Mouse (Mus musculus) midbrain, embryonic 14.5 days (tissue): ENCODE measurements around the gene Ssh1. TPM values are rescaled to one million over a fixed set of nuclear protein-coding genes. Genes with fewer than 3 reads are reported as not detected.

ENCODE experiments used
- ATAC-seq: fragments of 200-750 bp; cut with Nextera tagmentation; 2 replicates; pipeline ENCODE4 v1.8.0; 2017; ENCODE audit warnings: moderate number of reproducible peaks, moderate library complexity; ENCODE audit not compliant: low FRiP score, low TSS enrichment
- DNase-seq: peaks from one replicate; pipeline ENCODE4 v3.0.0-alpha.2; 2015
- H3K27ac ChIP-seq: fragments of 300-500 bp; sonication (generic); replicated peaks from 2 replicates; pipeline ENCODE4 v1.5.1; 2014; ENCODE audit warnings: mild to moderate bottlenecking, low read depth, low read length, moderate library complexity
- H3K27me3 ChIP-seq: fragments of 300-500 bp; sonication (generic); 2 replicates; pipeline ENCODE4 v1.6.1; 2014; ENCODE audit warnings: low read length, control low read depth, mixed read lengths; ENCODE audit not compliant: control insufficient read depth, insufficient read depth
- H3K36me3 ChIP-seq: fragments of 300-500 bp; sonication (generic); 2 replicates; pipeline ENCODE4 v1.6.1; 2014; ENCODE audit warnings: low read length, control low read depth; ENCODE audit not compliant: control insufficient read depth, insufficient read depth
- H3K4me1 ChIP-seq: fragments of 300-500 bp; sonication (generic); 2 replicates; pipeline ENCODE4 v1.6.1; 2014; ENCODE audit warnings: mild to moderate bottlenecking, antibody characterized with exemption, low read length, control low read depth; ENCODE audit not compliant: control insufficient read depth, insufficient read depth
- H3K4me2 ChIP-seq: fragments of 300-500 bp; sonication (generic); 2 replicates; pipeline ENCODE4 v1.6.1; 2014; ENCODE audit warnings: mild to moderate bottlenecking, low read length, moderate library complexity
- H3K4me3 ChIP-seq: fragments of 300-500 bp; sonication (generic); replicated peaks from 2 replicates; pipeline ENCODE4 v1.5.1; 2014; ENCODE audit warnings: low read depth, low read length
- H3K9ac ChIP-seq: fragments of 300-500 bp; sonication (generic); replicated peaks from 2 replicates; pipeline ENCODE4 v1.6.1; 2014; ENCODE audit warnings: mild to moderate bottlenecking, low read length, moderate library complexity
- H3K9me3 ChIP-seq: fragments of 300-500 bp; sonication (generic); 2 replicates; pipeline ENCODE4 v1.6.1; 2016; ENCODE audit warnings: low read length, control low read depth, mixed read lengths; ENCODE audit not compliant: control insufficient read depth
- WGBS: fragments of 180-500 bp; shearing (Covaris S2); extraction: QIAGEN DNeasy Blood & Tissue Kit; methylation state at CpG from one replicate; pipeline ENCODE4 v1.1.7; 2014; 5-methylcytosine and 5-hydroxymethylcytosine counted together
- polyA plus RNA-seq: library from polyadenylated mRNA; unstranded; fragments of >200 nt; fragmentation: Nextera tagmentation; extraction: Ambion mirVana; gene quantifications from 2 replicates; pipeline ENCODE4 v1.2.1, GENCODE M21; 2014

The Ssh1 gene
- polyA plus RNA-seq, 1 experiment from 2014 or later, result 22.4 TPM

GRCm38 (mm10) chr5:113952519-113952918 is 41.2 kb downstream of the Ssh1 start:
- DNase-seq (no peak), ATAC-seq (no peak)
- H3K27me3 ChIP-seq, result no peaks in the 10 kb centered on the region
- H3K9me3 ChIP-seq, result no peaks in the 10 kb centered on the region
- H3K27ac ChIP-seq, result no peak overlapping the region
- no peak overlapping the region for H3K9ac ChIP-seq
- WGBS, result 95% methylated on average over 10 of the region's 10 CpGs
- no peak overlapping the region for H3K4me3 ChIP-seq
- no peak overlapping the region for H3K4me2 ChIP-seq
- peaks cover 72% of the 10 kb centered on the region for H3K36me3 ChIP-seq
- H3K4me1 ChIP-seq, result no peaks in the 10 kb centered on the region

GRCm38 (mm10) chr5:113951693-113952071 is 42.0 kb downstream of the Ssh1 start:
- Histone ChIP-seq H3K4me1 (no peaks in the 10 kb centered on the region), H3K36me3 (peaks cover 65% of the 10 kb centered on the region), H3K9ac (no peak overlapping the region), H3K27me3 (no peaks in the 10 kb centered on the region), H3K9me3 (no peaks in the 10 kb centered on the region), H3K4me2 (no peak overlapping the region), H3K4me3 (no peak overlapping the region), H3K27ac (no peak overlapping the region)
- 93% methylated on average over 11 of the region's 11 CpGs for WGBS
- ATAC-seq (no peak), DNase-seq (no peak)

GRCm38 (mm10) chr5:113950786-113951692 is 42.7 kb downstream of the Ssh1 start:
- Histone ChIP-seq H3K36me3 (peaks cover 70% of the 10 kb centered on the region), H3K27me3 (no peaks in the 10 kb centered on the region), H3K4me1 (no peaks in the 10 kb centered on the region), H3K9me3 (no peaks in the 10 kb centered on the region), H3K4me2 (no peak overlapping the region), H3K4me3 (no peak overlapping the region), H3K9ac (no peak overlapping the region), H3K27ac (no peak overlapping the region)
- DNase-seq, result no peak
- ATAC-seq, result no peak
- WGBS, result 83% methylated on average over 19 of the region's 19 CpGs

GRCm38 (mm10) chr5:113950133-113950532 is 43.6 kb downstream of the Ssh1 start:
- Histone ChIP-seq H3K27ac (no peak overlapping the region), H3K4me2 (no peak overlapping the region), H3K4me3 (no peak overlapping the region), H3K27me3 (no peaks in the 10 kb centered on the region), H3K4me1 (no peaks in the 10 kb centered on the region), H3K36me3 (peaks cover 73% of the 10 kb centered on the region), H3K9ac (no peak overlapping the region), H3K9me3 (no peaks in the 10 kb centered on the region)
- no peak for DNase-seq
- 88% methylated on average over 17 of the region's 17 CpGs for WGBS
- ATAC-seq, result no peak

- Histone ChIP-seq H3K27me3 (no peaks in the 10 kb centered on the region), H3K4me3 (no peak overlapping the region), H3K9ac (no peak overlapping the region), H3K9me3 (no peaks in the 10 kb centered on the region), H3K36me3 (peaks cover 75% of the 10 kb centered on the region), H3K4me2 (no peak overlapping the region), H3K4me1 (no peaks in the 10 kb centered on the region), H3K27ac (no peak overlapping the region)
- ATAC-seq (no peak), DNase-seq (no peak)
- WGBS, result 74% methylated on average over 2 of the region's 2 CpGs
Observed at GRCm38 (mm10) chr5:113947280-113947679, 46.4 kb downstream of the Ssh1 start.

- Histone ChIP-seq H3K4me3 (no peak overlapping the region), H3K9me3 (no peaks in the 10 kb centered on the region), H3K4me2 (no peak overlapping the region), H3K27me3 (no peaks in the 10 kb centered on the region), H3K4me1 (no peaks in the 10 kb centered on the region), H3K36me3 (peaks cover 76% of the 10 kb centered on the region), H3K27ac (no peak overlapping the region), H3K9ac (no peak overlapping the region)
- 96% methylated on average over 6 of the region's 6 CpGs for WGBS
- no peak for ATAC-seq
- no peak for DNase-seq
Observed at GRCm38 (mm10) chr5:113945126-113945525, 48.6 kb downstream of the Ssh1 start.

- H3K4me2 ChIP-seq, result no peak overlapping the region
- DNase-seq, result peak; percentile 25
- no peak overlapping the region for H3K4me3 ChIP-seq
- 0 out of 2 replicates have a peak overlapping the region, but pooled peaks have one; percentile 13 for H3K27ac ChIP-seq
- ATAC-seq, result no peak
- no peaks in the 10 kb centered on the region for H3K9me3 ChIP-seq
- 68% methylated on average over 12 of the region's 12 CpGs for whole genome bisulfite sequencing
- H3K36me3 ChIP-seq, result peaks cover 63% of the 10 kb centered on the region
- H3K4me1 ChIP-seq, result no peaks in the 10 kb centered on the region
- H3K9ac ChIP-seq, result no peak overlapping the region
- H3K27me3 ChIP-seq, result no peaks in the 10 kb centered on the region
Observed at GRCm38 (mm10) chr5:113943328-113943727, 50.4 kb downstream of the Ssh1 start.

GRCm38 (mm10) chr5:113942580-113942979 is 51.1 kb downstream of the Ssh1 start:
- no peak overlapping the region for H3K4me2 ChIP-seq
- no peaks in the 10 kb centered on the region for H3K9me3 ChIP-seq
- H3K27me3 ChIP-seq, result no peaks in the 10 kb centered on the region
- peaks cover 59% of the 10 kb centered on the region for H3K36me3 ChIP-seq
- DNase-seq (no peak), ATAC-seq (no peak)
- H3K4me3 ChIP-seq, result no peak overlapping the region
- H3K9ac ChIP-seq, result no peak overlapping the region
- H3K27ac ChIP-seq, result no peak overlapping the region
- 92% methylated on average over 12 of the region's 12 CpGs for WGBS
- 0 out of 2 replicates have a peak, but pooled peaks cover 6% of the 10 kb centered on the region for H3K4me1 ChIP-seq
